Mouse (Mus musculus) intestine, postnatal 0 days (tissue): ENCODE results near the gene Rsph1. TPM values are rescaled to one million over a fixed set of nuclear protein-coding genes. Genes with fewer than 3 reads are reported as not detected.
A peak's percentile ranks its signal among the peaks of the same experiment; 100 is the strongest.

Experiments used
- ATAC-seq: fragments of 200-750 bp; cut with Nextera tagmentation; 2 replicates; pipeline ENCODE4 v1.8.0; 2017; ENCODE audit warnings: mild to moderate bottlenecking, moderate TSS enrichment, moderate library complexity
- H3K27ac ChIP-seq: fragments of 300-500 bp; sonication (generic); 2 replicates; pipeline ENCODE4 v1.5.1; 2014; ENCODE audit warnings: mild to moderate bottlenecking, low read depth, low read length, moderate library complexity
- H3K27me3 ChIP-seq: fragments of 300-500 bp; sonication (generic); replicated peaks from 2 replicates; pipeline ENCODE4 v1.6.1; 2014; ENCODE audit warnings: low read length, mixed read lengths; ENCODE audit not compliant: control insufficient read depth, insufficient read depth
- H3K36me3 ChIP-seq: fragments of 300-500 bp; sonication (generic); 2 replicates; pipeline ENCODE4 v1.6.1; 2014; ENCODE audit warnings: mild to moderate bottlenecking, moderate library complexity; ENCODE audit not compliant: control insufficient read depth, insufficient read depth
- H3K4me1 ChIP-seq: fragments of 300-500 bp; sonication (generic); replicated peaks from 2 replicates; pipeline ENCODE4 v1.6.1; 2014; ENCODE audit warnings: antibody characterized with exemption, low read length, mixed read lengths; ENCODE audit not compliant: control insufficient read depth, insufficient read depth
- H3K4me2 ChIP-seq: fragments of 300-500 bp; sonication (generic); replicated peaks from 2 replicates; pipeline ENCODE4 v1.6.1; 2014; ENCODE audit warnings: low read depth, mild to moderate bottlenecking, moderate library complexity
- H3K4me3 ChIP-seq: fragments of 300-500 bp; sonication (generic); 2 replicates; pipeline ENCODE4 v1.5.1; 2014; ENCODE audit warnings: low read depth, low read length
- H3K9ac ChIP-seq: fragments of 300-500 bp; sonication (generic); 2 replicates; pipeline ENCODE4 v1.6.1; 2014; ENCODE audit warnings: mild to moderate bottlenecking, low read depth, low read length
- H3K9me3 ChIP-seq: fragments of 300-500 bp; sonication (generic); 2 replicates; pipeline ENCODE4 v1.6.1; 2016; ENCODE audit warnings: mixed run types; ENCODE audit not compliant: control insufficient read depth
- CTCF ChIP-seq: sonication (generic); IDR thresholded peaks from 2 replicates; pipeline ENCODE4 v1.5.1; 2016; ENCODE audit warnings: low read depth, mild to moderate bottlenecking, control low read depth, antibody characterized with exemption, moderate library complexity
- WGBS: fragments of 180-500 bp; shearing (Covaris S2); extraction: QIAGEN DNeasy Blood & Tissue Kit; methylation state at CpG from one replicate; pipeline ENCODE4 v1.1.7; 2014; 5-methylcytosine and 5-hydroxymethylcytosine counted together
- polyA plus RNA-seq: library from polyadenylated mRNA; unstranded; fragments of >200 nt; fragmentation: Nextera tagmentation; extraction: Ambion mirVana; gene quantifications from 2 replicates; pipeline ENCODE4 v1.2.1, GENCODE M21; 2015

The Rsph1 gene
- 0.54 and 0.66 TPM in 2 replicates for polyA plus RNA-seq

DNA sequence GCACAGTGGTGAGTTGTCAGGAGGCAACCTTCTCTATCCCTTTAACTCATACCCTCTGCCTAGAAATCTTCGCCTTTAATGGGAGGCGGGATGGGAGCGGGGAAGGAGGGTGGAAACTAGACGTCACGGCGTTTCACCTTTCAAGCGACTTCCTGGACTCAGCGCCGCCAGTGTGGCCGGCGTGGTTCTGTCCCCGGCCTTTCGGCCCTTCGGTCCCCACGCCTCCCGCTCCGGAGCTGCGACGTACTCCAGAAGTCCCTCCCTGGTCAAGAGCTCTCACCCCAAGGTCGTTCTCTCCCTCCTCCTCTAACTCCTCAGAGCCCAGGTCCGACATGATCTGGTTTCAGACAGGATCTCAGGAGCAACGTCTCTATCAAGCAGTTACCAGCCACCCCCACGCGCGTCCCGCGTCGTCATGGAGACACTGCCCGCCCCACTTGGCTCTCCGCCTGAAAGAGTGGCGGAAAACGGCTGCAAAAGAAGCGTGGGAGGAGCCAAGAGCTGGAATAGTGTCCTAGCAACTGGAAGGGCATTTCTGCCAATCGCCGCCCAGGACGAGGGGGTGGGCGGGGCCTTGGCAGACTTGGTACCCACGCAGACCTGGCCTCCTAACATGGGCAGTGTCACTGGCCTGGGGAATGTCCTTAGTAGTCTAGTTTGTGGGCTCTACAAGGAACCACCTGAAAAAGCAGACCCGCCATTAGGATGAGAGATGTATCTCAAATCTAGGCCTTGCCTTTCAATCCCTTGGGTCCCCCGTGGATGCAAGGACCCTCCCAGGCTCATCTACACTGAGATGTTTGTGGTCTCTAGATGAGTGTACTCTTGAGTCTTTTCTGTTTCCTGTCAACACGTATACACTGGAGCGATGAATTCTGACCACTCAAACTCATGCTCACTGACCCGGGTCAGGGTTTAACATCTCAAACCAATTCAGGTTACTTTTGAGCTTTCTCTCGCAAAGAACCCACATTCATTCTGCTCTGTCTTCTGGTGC lies at the start of gene Rsph1:
Gene Rsph1 (minus strand): TSS at position 462 of the 997 bp plus-strand sequence.
- H3K4me3 ChIP-seq: peak within 1 kb of the TSS; percentile 46
- ATAC-seq: peak; percentile 85
- H3K27me3 ChIP-seq: no peaks in the 10 kb centered on the region
- H3K27ac ChIP-seq: no peak within 1 kb of the TSS
- peak within 1 kb of the TSS; percentile 86 for H3K4me2 ChIP-seq
- H3K9me3 ChIP-seq: no peaks in the 10 kb centered on the region
- H3K36me3 ChIP-seq: no peaks in the 10 kb centered on the region
- 10% methylated on average over 44 of the region's 44 CpGs for WGBS
- H3K9ac ChIP-seq: no peak within 1 kb of the TSS
- TF ChIP-seq CTCF: no peak
- H3K4me1 ChIP-seq: no peaks in the 10 kb centered on the region; the same call in 1 of the 2 replicates

DNA sequence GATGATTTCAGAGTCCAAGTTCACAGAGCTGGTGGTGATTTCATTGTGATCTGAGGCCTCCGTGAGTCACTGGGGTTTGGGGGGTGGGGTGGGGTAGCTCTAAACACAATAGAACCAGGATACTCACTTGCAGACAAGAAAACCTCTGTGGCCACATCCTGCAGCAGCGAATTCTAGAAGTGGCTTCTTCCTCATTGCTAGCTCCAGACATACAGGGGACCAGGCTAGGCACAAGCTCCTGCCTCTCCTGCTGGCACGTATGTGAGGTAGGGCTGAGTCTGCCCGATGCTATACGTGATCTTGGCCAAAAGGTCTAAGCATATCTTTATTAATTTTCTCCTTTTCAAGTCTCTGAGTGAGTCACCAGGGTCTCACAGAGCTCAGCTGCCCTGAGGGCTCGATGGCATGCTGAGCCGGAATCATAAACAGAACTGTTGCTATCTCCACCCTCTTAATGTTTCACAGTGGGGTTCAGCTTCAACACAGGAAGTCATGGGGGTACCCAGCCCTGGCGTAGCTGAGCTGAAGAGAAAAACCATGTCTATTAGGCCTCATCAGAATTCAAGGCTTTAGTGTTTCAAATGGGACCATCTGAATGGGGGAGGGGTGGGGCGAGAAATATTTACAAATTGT lies 49.2 kb upstream of the Rsph1 start:
- Histone ChIP-seq H3K4me3 (no peak overlapping the region), H3K27me3 (no peaks in the 10 kb centered on the region), H3K4me1 (peaks cover 16% of the 10 kb centered on the region; the same call in 1 of the 2 replicates), H3K36me3 (peaks cover 7% of the 10 kb centered on the region; the same call in 1 of the 2 replicates), H3K27ac (peak overlapping the region; percentile 96), H3K4me2 (peak overlapping the region; percentile 45), H3K9ac (0 out of 2 replicates have a peak overlapping the region, but pooled peaks have one; percentile 11), H3K9me3 (no peaks in the 10 kb centered on the region)
- 37% methylated on average over 9 of the region's 9 CpGs for WGBS
- no peak for TF ChIP-seq CTCF
- ATAC-seq: no peak

DNA sequence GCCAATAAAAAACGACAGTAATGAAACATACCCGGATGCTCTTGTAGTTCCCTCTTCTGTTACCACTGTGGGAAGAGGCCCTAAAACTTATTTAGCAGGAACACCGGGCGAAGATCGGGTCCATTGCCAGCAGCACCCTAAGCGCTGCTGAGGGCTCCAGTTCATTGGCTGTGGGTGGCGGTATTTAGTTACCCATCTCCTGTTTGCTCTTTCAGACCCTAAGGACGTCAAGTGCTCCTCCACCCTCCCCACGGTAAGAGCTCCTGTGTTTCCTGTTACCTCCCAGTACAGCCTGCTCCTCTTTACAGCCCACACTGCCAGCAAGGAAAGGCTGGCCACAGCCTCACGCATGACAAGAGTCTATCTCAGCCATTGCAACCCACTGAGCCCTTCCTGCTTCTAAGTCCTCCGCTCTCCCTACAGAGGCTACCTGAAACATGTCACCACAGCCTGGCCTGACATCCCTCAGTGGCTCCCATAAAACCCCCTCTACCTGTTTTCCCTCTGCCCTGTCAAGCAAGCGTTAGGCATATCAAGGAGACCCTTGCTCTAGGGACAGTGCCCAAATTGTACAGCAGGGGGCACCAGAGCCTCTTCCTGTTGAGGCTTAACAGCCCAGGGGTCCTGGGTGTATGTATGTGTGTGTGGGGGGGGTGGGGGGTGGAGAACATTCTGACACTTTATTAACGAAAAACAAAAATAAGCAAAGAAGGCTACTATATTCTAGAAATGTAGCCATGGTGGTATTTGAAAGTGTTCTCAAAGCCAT lies 48.5 kb upstream of the Rsph1 start:
- Histone ChIP-seq H3K4me3 (no peak overlapping the region), H3K4me2 (peak overlapping the region; percentile 45), H3K9ac (peak overlapping the region; percentile 38), H3K36me3 (peaks cover 4% of the 10 kb centered on the region; the same call in 1 of the 2 replicates), H3K27ac (peak overlapping the region; percentile 96), H3K27me3 (no peaks in the 10 kb centered on the region), H3K9me3 (no peaks in the 10 kb centered on the region), H3K4me1 (peaks cover 16% of the 10 kb centered on the region; the same call in 1 of the 2 replicates)
- WGBS: 34% methylated on average over 13 of the region's 13 CpGs
- peak; percentile 21 for ATAC-seq
- peak; percentile 82 for TF ChIP-seq CTCF

DNA sequence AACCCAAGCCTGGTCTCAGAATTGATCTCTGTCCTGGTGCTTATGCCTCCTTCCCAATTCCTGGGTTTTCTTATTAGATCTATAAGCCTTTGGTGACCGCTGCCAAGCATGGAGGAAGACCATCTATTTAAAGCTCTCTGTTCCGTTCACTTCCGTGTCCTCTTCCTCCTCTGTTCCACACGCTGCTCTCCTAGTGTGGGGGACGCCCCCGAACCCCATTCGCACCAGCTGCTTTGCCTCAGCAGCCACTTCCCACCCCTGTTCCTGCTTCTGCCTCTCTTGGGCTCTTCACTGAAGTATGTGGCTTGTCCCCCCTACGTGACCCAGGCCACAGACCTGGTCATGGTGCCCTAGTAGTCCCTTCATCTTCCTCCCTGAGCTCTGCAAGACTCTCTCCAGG lies 47.0 kb upstream of the Rsph1 start:
- peaks cover 18% of the 10 kb centered on the region; the same call in 1 of the 2 replicates for H3K4me1 ChIP-seq
- no peaks in the 10 kb centered on the region for H3K9me3 ChIP-seq
- peak overlapping the region; percentile 42 for H3K9ac ChIP-seq
- peaks cover 4% of the 10 kb centered on the region; the same call in 1 of the 2 replicates for H3K36me3 ChIP-seq
- H3K27me3 ChIP-seq: no peaks in the 10 kb centered on the region
- no peak overlapping the region for H3K4me3 ChIP-seq
- H3K27ac ChIP-seq: peak overlapping the region; percentile 96
- TF ChIP-seq CTCF: no peak
- H3K4me2 ChIP-seq: peak overlapping the region; percentile 40
- WGBS: 88% methylated on average over 8 of the region's 8 CpGs
- no peak for ATAC-seq

DNA sequence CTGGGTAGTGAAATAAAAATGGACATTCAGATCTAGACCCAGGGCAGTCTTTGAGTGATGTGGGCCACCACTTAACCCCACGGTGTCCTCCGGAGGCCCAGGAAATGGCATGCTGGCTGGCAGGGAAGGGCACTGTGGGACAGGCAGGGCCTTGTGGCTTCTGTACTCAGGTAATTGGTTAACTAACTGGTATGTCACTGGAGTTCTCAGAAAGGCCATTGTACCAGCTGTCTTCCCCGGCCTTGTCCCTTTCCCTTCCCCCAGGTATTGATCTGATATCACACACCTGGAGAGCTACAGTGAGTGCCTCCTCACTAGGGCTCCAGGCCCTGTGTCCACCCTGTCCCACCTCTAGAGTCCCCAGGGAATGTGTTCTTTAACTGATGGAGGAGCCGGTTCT lies 46.2 kb upstream of the Rsph1 start:
- Histone ChIP-seq H3K27ac (peak overlapping the region; percentile 96), H3K9me3 (no peaks in the 10 kb centered on the region), H3K4me1 (peaks cover 21% of the 10 kb centered on the region; the same call in 1 of the 2 replicates), H3K4me3 (no peak overlapping the region), H3K36me3 (peaks cover 4% of the 10 kb centered on the region; the same call in 1 of the 2 replicates), H3K27me3 (no peaks in the 10 kb centered on the region), H3K9ac (no peak overlapping the region), H3K4me2 (peak overlapping the region; percentile 40)
- no peak for TF ChIP-seq CTCF
- 39% methylated on average over 4 of the region's 4 CpGs for WGBS
- ATAC-seq: peak; percentile 71
